Mouse (Mus musculus): ENCODE measurements around the gene Cacna2d3. TPM values are rescaled to one million over a fixed set of nuclear protein-coding genes. Genes with fewer than 3 reads are reported as not detected.

Gene Cacna2d3
- total and polyA plus RNA-seq, 3 experiments = not detected

- Histone ChIP-seq H3K4me3 (replicated peaks in 1 of 3; ENCODE audit: low read depth in 2 of 3, low read length in 2 of 3, poor library complexity in 1 of 3) (no peak overlapping the region), H3K4me2 (ENCODE audit: insufficient read depth, low read depth, poor library complexity, severe bottlenecking) (no peak overlapping the region), H3K9ac (ENCODE audit: insufficient read depth, low read depth) (no peak overlapping the region), H3K79me2 (replicated peaks; ENCODE audit: control insufficient read depth, extremely low read depth, insufficient read depth, poor library complexity, severe bottlenecking) (no peaks in the 10 kb centered on the region), H3K9me3 (replicated peaks; ENCODE audit: low read length) (peaks cover 74% of the 10 kb centered on the region), H3K27me3 (replicated peaks) (no peaks in the 10 kb centered on the region), H3K27ac (ENCODE audit: insufficient read depth, low read depth) (no peak overlapping the region), H3K36me3 (replicated peaks in 1 of 2; ENCODE audit: control insufficient read depth in 1 of 2, insufficient read depth in 1 of 2, low read length in 1 of 2) (no peaks in the 10 kb centered on the region), H3K4me1 (ENCODE audit: control insufficient read depth in 1 of 2, insufficient read depth in 2 of 2) (no peaks in the 10 kb centered on the region)
- in situ Hi-C loops (cut with MboI; ENCODE audit: low pct_ligation_motif_present, low pct_unique_long_range_greater_than_20kb, low sequenced_read_pairs) (no loop called here), dilution Hi-C loops (cut with MboI; ENCODE audit: extremely low pct_ligation_motif_present, extremely low pct_unique_long_range_greater_than_20kb, low sequenced_read_pairs) (no loop called here)
- DNase-seq (ENCODE audit: extremely low read depth) = no peak
- TF ChIP-seq IRF4 (IDR thresholded peaks at IDR 0.05; ENCODE audit: low read depth, low read length) (no peak), MAFK (IDR thresholded peaks at IDR 0.05; ENCODE audit: insufficient replicate concordance, low read length) (no peak), ZNF384 (IDR thresholded peaks at IDR 0.05; ENCODE audit: low read depth, low read length) (no peak), BHLHE40 (IDR thresholded peaks at IDR 0.05; ENCODE audit: low read depth, low read length) (no peak), JUN (IDR thresholded peaks at IDR 0.05; ENCODE audit: insufficient read depth, low read depth, low read length) (no peak), RAD21 (IDR thresholded peaks at IDR 0.05; ENCODE audit: low read depth, low read length) (no peak), E2F4 (IDR thresholded peaks at IDR 0.05; ENCODE audit: insufficient replicate concordance, low read depth, low read length) (no peak), RCOR1 (conservative IDR thresholded peaks at IDR 0.05; ENCODE audit: low read depth, low read length) (no peak), POLR2A (IDR thresholded peaks at IDR 0.05; ENCODE audit: low read depth, low read length) (no peak), KAT2A (IDR thresholded peaks at IDR 0.05; ENCODE audit: insufficient replicate concordance, low read length) (no peak), ELF1 (IDR thresholded peaks at IDR 0.05; ENCODE audit: low read depth, low read length) (no peak), NELFE (IDR thresholded peaks at IDR 0.05; ENCODE audit: low read depth, low read length) (no peak), USF1 (IDR thresholded peaks at IDR 0.05; ENCODE audit: low read depth, low read length) (no peak), CHD1 (IDR thresholded peaks at IDR 0.05; ENCODE audit: low read depth, low read length) (no peak)
Measured at GRCm38 (mm10) chr14:28980482-28980881, 741.2 kb downstream of the Cacna2d3 start.

- dilution Hi-C loops (cut with MboI; ENCODE audit: extremely low pct_ligation_motif_present, extremely low pct_unique_long_range_greater_than_20kb, low sequenced_read_pairs) = no loop called here
Measured at GRCm38 (mm10) chr14:28979230-28979629, 742.4 kb downstream of the Cacna2d3 start.

More at GRCm38 (mm10) chr14:28979230-28979629, 742.4 kb downstream of the Cacna2d3 start:
- no peak overlapping the region for H3K4me3 ChIP-seq (replicated peaks in 1 of 3; ENCODE audit: low read depth in 2 of 3, low read length in 2 of 3, poor library complexity in 1 of 3)
- H3K4me2 ChIP-seq (ENCODE audit: insufficient read depth, low read depth, poor library complexity, severe bottlenecking) = no peak overlapping the region
- in situ Hi-C loops (cut with MboI; ENCODE audit: low pct_ligation_motif_present, low pct_unique_long_range_greater_than_20kb, low sequenced_read_pairs) = no loop called here
- no peaks in the 10 kb centered on the region for H3K27me3 ChIP-seq (replicated peaks)
- no peak for DNase-seq (ENCODE audit: extremely low read depth)
- no peak overlapping the region for H3K9ac ChIP-seq (ENCODE audit: insufficient read depth, low read depth)
- H3K79me2 ChIP-seq (replicated peaks; ENCODE audit: control insufficient read depth, extremely low read depth, insufficient read depth, poor library complexity, severe bottlenecking) = no peaks in the 10 kb centered on the region
- peaks cover 72% of the 10 kb centered on the region for H3K9me3 ChIP-seq (replicated peaks; ENCODE audit: low read length)
- TF ChIP-seq SIN3A (IDR thresholded peaks at IDR 0.05; ENCODE audit: low read length) (no peak), MEF2A (IDR thresholded peaks at IDR 0.05; ENCODE audit: borderline replicate concordance, low read depth, low read length) (no peak), ZC3H11A (IDR thresholded peaks at IDR 0.05; ENCODE audit: low read depth, low read length) (no peak), MYC (IDR thresholded peaks at IDR 0.05; ENCODE audit: low read depth, low read length) (no peak), ETS1 (conservative IDR thresholded peaks at IDR 0.05; ENCODE audit: low read depth, low read length) (no peak)
- no peak overlapping the region for H3K27ac ChIP-seq (ENCODE audit: insufficient read depth, low read depth)
- H3K4me1 ChIP-seq (ENCODE audit: control insufficient read depth in 1 of 2, insufficient read depth in 2 of 2) = no peaks in the 10 kb centered on the region
- no peaks in the 10 kb centered on the region for H3K36me3 ChIP-seq (replicated peaks in 1 of 2; ENCODE audit: control insufficient read depth in 1 of 2, insufficient read depth in 1 of 2, low read length in 1 of 2)

Measured in CH12.LX (cell line).